Mouse (Mus musculus) lung, embryonic 14.5 days (tissue): Measurements from ENCODE around the gene Car8. TPM values are rescaled to one million over a fixed set of nuclear protein-coding genes. Genes with fewer than 3 reads are reported as not detected.
"Not testable (repeated sequence)": the region's sequence is repeated elsewhere in the genome, so short reads cannot be mapped to it uniquely, and the experiment has no call there.

ENCODE experiments used
- ATAC-seq: fragments of 200-750 bp; cut with Nextera tagmentation; 2 replicates; pipeline ENCODE4 v1.8.0; 2017; ENCODE audit warnings: mild to moderate bottlenecking, moderate TSS enrichment, moderate library complexity; ENCODE audit not compliant: insufficient read depth
- DNase-seq: peaks from one replicate; pipeline ENCODE4 v3.0.0-alpha.2; 2015
- H3K27ac ChIP-seq: fragments of 300-500 bp; sonication (generic); 2 replicates; pipeline ENCODE4 v1.5.1; 2014; ENCODE audit warnings: low read depth, mild to moderate bottlenecking, moderate library complexity
- H3K27me3 ChIP-seq: fragments of 300-500 bp; sonication (generic); 2 replicates; pipeline ENCODE4 v1.6.1; 2014; ENCODE audit warnings: low read length, control low read depth; ENCODE audit not compliant: insufficient read depth
- H3K36me3 ChIP-seq: fragments of 300-500 bp; sonication (generic); 2 replicates; pipeline ENCODE4 v1.6.1; 2014; ENCODE audit warnings: control low read depth; ENCODE audit not compliant: insufficient read depth
- H3K4me1 ChIP-seq: fragments of 300-500 bp; sonication (generic); 2 replicates; pipeline ENCODE4 v1.6.1; 2014; ENCODE audit warnings: antibody characterized with exemption, control low read depth; ENCODE audit not compliant: insufficient read depth
- H3K4me2 ChIP-seq: fragments of 300-500 bp; sonication (generic); 2 replicates; pipeline ENCODE4 v1.6.1; 2014; ENCODE audit warnings: mild to moderate bottlenecking
- H3K4me3 ChIP-seq: fragments of 300-500 bp; sonication (generic); 2 replicates; pipeline ENCODE4 v1.5.1; 2014; ENCODE audit warnings: low read depth, low read length
- H3K9ac ChIP-seq: fragments of 300-500 bp; sonication (generic); 2 replicates; pipeline ENCODE4 v1.6.1; 2014
- H3K9me3 ChIP-seq: fragments of 300-500 bp; sonication (generic); 2 replicates; pipeline ENCODE4 v1.6.1; 2016; ENCODE audit warnings: low read depth, low read length, control low read depth
- CTCF ChIP-seq: IDR thresholded peaks from 2 replicates; pipeline ENCODE4 v1.5.1; 2016; ENCODE audit warnings: antibody characterized with exemption, low read depth
- WGBS: fragments of 180-500 bp; shearing (Covaris S2); extraction: QIAGEN DNeasy Blood & Tissue Kit; methylation state at CpG from one replicate; pipeline ENCODE4 v1.1.7; 2014; 5-methylcytosine and 5-hydroxymethylcytosine counted together
- microRNA-seq: library from miRNA; unstranded; fragments of <30 nt; microRNA quantifications from one replicate; pipeline ENCODE4, GENCODE M21; 2016; ENCODE audit warnings: borderline number of aligned reads
- polyA plus RNA-seq: library from polyadenylated mRNA; unstranded; fragments of >200 nt; fragmentation: Nextera tagmentation; extraction: Ambion mirVana; gene quantifications from 2 replicates; pipeline ENCODE4 v1.2.1, GENCODE M21; 2014

Gene Car8
- polyA plus RNA-seq, 1 experiment from 2014 or later: 7.4 TPM

DNA sequence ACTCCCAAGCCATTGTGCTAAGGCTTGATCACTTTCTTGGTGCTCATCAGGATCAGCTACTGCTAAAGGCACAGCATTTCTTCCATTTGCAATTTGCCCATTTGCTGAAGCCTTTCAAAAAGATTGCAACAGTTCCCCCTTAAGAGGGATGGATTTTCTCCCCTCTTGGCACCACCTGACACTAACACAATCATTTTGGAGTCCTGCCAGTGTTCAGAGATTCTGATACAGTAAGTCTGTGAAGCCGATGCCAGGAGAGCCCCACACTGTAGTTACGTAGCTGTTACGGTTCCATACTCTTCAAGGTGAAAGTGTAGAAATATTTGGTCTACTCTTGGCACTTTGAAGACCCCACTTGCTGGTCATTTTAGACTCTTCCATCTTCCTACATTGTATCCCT is 137.4 kb downstream of the Car8 start:
- Histone ChIP-seq H3K4me2 (no peak overlapping the region), H3K4me1 (no peaks in the 10 kb centered on the region), H3K9ac (no peak overlapping the region), H3K27ac (no peak overlapping the region), H3K27me3 (no peaks in the 10 kb centered on the region), H3K4me3 (no peak overlapping the region), H3K9me3 (no peaks in the 10 kb centered on the region), H3K36me3 (no peaks in the 10 kb centered on the region)
- 68% methylated on average over 3 of the region's 3 CpGs for WGBS
- ATAC-seq (no peak), DNase-seq (peak; percentile 17)
- TF ChIP-seq CTCF: no peak

DNA sequence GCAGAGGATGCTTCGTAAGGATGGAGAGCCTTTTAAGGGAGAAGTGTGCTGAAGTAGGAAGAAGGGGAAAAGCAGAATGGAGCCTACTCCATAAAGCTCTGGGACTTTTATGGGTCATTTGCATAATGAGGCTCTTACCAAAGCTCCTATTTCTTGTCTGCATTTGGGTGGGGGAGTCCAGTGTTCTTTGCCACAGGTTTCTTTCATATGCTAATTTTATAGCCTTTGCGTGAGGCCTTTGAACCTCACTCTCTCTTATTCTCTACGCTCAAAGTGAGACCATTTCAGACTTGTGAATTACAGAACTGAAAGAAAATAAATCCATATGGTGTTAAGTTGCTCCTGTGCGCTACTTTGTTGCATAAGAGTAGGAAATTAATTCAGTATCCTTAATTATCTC is 140.8 kb downstream of the Car8 start:
- H3K27me3 ChIP-seq: no peaks in the 10 kb centered on the region
- no peak overlapping the region for H3K27ac ChIP-seq
- TF ChIP-seq CTCF: no peak
- no peak overlapping the region for H3K4me3 ChIP-seq
- DNase-seq: no peak
- no peaks in the 10 kb centered on the region for H3K36me3 ChIP-seq
- no peak overlapping the region for H3K4me2 ChIP-seq
- no peaks in the 10 kb centered on the region for H3K4me1 ChIP-seq
- no peak overlapping the region for H3K9ac ChIP-seq
- 74% methylated on average over 4 of the region's 4 CpGs for WGBS
- ATAC-seq: no peak
- no peaks in the 10 kb centered on the region for H3K9me3 ChIP-seq

DNA sequence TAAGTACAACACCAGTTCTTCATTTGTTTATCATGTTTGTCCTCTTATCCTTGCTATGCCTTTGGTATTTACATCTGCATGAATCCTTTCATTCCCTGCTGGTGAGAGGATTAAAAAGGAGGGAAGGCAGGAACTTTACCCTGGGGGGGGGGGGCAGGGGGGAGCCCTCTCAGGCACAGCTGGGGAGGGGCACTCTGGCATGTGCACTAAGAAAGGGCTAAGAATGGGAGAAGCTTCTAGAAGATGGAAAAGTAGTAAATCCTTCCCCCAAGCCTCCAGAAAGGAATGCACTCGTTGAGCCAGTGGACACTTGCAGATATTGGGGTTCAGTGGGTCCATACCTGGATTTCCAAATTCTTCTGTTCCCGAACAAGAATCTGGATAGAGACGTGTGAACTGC is 141.2 kb downstream of the Car8 start:
- H3K9ac ChIP-seq: no peak overlapping the region
- H3K4me1 ChIP-seq: no peaks in the 10 kb centered on the region
- no peak overlapping the region for H3K27ac ChIP-seq
- no peak overlapping the region for H3K4me2 ChIP-seq
- ATAC-seq (no peak), DNase-seq (no peak)
- TF ChIP-seq CTCF: no peak
- H3K36me3 ChIP-seq: no peaks in the 10 kb centered on the region
- H3K9me3 ChIP-seq: no peaks in the 10 kb centered on the region
- no peak overlapping the region for H3K4me3 ChIP-seq
- H3K27me3 ChIP-seq: no peaks in the 10 kb centered on the region
- 64% methylated on average over 3 of the region's 3 CpGs for WGBS

DNA sequence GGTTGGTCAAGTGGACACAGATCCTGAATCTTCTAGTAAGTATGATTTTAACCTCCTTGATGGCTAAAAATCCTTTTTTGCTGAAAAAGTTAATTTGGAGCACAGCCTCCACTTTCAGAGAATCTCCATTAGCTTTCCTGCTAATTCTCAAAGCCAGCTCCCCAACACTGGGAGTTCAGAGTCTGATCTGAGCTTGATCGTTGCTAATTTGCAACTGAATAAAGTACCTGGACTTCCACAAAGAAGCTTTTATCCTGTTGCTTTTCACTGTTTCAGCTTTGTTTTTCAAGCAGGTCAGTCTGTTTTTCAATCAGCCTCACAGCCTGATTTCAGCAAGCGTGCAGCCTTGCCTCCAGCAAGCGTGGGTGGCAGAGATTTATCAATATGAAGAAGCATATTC is 145.3 kb downstream of the Car8 start:
- H3K9ac ChIP-seq, H3K9me3 ChIP-seq, H3K4me3 ChIP-seq, ATAC-seq, H3K36me3 ChIP-seq, H3K27me3 ChIP-seq, H3K4me2 ChIP-seq, DNase-seq, H3K4me1 ChIP-seq, H3K27ac ChIP-seq: not testable (repeated sequence)
- WGBS: 85% methylated on average over 3 of the region's 3 CpGs

Small RNAs within 50 kb of the gene (microRNA-seq; reads per million reads assigned to microRNA genes)
- not detected for gene Gm25355
